Mouse (Mus musculus) neural tube, embryonic 12.5 days (tissue): ENCODE results near the gene Gpbp1. TPM values are rescaled to one million over a fixed set of nuclear protein-coding genes. Genes with fewer than 3 reads are reported as not detected.

Source experiments
- ATAC-seq: fragments of 200-750 bp; cut with Nextera tagmentation; 2 replicates; pipeline ENCODE4 v1.8.0; 2017; ENCODE audit warnings: low read depth, mild to moderate bottlenecking, moderate TSS enrichment, moderate library complexity; ENCODE audit not compliant: low FRiP score
- H3K27ac ChIP-seq: fragments of 300-500 bp; sonication (generic); 2 replicates; pipeline ENCODE4 v1.5.1; 2016
- H3K27me3 ChIP-seq: fragments of 300-500 bp; sonication (generic); replicated peaks from 2 replicates; pipeline ENCODE4 v1.6.1; 2016; ENCODE audit warnings: mild to moderate bottlenecking
- H3K36me3 ChIP-seq: fragments of 300-500 bp; sonication (generic); 2 replicates; pipeline ENCODE4 v1.6.1; 2016; ENCODE audit warnings: mild to moderate bottlenecking
- H3K4me1 ChIP-seq: fragments of 300-500 bp; sonication (generic); 2 replicates; pipeline ENCODE4 v1.6.1; 2016
- H3K4me2 ChIP-seq: fragments of 300-500 bp; sonication (generic); replicated peaks from 2 replicates; pipeline ENCODE4 v1.6.1; 2016; ENCODE audit warnings: mild to moderate bottlenecking
- H3K4me3 ChIP-seq: fragments of 300-500 bp; sonication (generic); 2 replicates; pipeline ENCODE4 v1.5.1; 2016
- H3K9ac ChIP-seq: fragments of 300-500 bp; sonication (generic); 2 replicates; pipeline ENCODE4 v1.6.1; 2016; ENCODE audit warnings: mild to moderate bottlenecking
- H3K9me3 ChIP-seq: fragments of 300-500 bp; sonication (generic); 2 replicates; pipeline ENCODE4 v1.6.1; 2016; ENCODE audit warnings: mild to moderate bottlenecking
- WGBS: fragments of 180-500 bp; shearing (Covaris S2); methylation state at CpG from one replicate; pipeline ENCODE4 v1.1.7; 2016; 5-methylcytosine and 5-hydroxymethylcytosine counted together
- polyA plus RNA-seq: library from polyadenylated mRNA; unstranded; fragments of >200 nt; fragmentation: Nextera tagmentation; extraction: Ambion mirVana; gene quantifications from 2 replicates; pipeline ENCODE4 v1.2.1, GENCODE M21; 2016

Gene Gpbp1
- 111 and 119 TPM in 2 replicates for polyA plus RNA-seq

DNA sequence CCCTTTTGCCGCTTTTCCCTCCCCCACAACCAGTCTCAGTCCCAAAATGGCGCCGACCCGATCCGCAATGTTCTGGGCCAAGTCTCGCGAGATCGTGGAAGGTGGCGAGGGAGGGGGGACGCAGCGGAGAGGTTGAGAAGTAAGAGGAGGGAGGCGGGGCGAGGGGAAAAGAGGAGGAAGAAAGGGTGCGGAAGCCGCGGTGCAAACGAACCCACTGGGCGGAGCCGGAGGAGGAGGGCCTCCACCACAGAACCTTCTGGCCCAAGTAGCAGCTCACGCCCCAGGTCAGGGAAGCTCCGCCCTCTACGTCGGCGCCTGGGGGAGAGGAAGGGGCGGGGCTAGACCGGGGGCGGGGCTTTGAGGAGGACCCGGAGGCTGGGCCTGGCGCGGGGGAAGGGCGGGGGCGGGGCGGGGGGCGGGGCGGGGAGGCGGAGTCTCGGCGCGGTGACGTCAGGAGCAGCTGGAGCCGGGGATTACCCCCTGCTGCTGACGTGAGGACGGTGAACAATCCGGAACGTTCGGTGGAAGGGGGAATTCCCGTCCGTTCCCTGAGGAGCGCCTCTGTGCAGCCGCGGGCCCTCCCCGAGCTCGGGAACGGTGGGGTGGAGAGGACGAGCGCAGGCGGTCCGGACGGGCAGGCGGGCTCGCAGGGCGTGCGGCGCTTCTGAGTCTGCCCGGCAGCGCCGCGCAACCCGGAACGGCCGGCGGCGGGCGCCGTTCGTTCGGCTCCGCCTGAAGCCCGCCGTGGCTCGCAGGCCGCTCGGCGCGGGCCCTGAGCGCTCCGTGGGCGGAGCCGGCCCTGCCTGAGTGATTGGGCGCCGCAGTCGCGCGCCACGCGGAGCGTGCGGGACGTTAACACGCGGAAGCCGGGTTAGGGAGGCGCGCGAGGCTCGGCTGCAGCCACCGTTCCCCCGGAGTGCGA, at the start of gene Gpbp1:
Gene Gpbp1 (minus strand): TSS at position 310 of the 922 bp plus-strand sequence.
- Histone ChIP-seq H3K27ac (peak within 1 kb of the TSS; percentile 94), H3K4me2 (peak within 1 kb of the TSS; percentile 80), H3K9me3 (no peaks in the 10 kb centered on the region), H3K27me3 (peaks cover 21% of the 10 kb centered on the region), H3K4me3 (peak within 1 kb of the TSS; percentile 97), H3K36me3 (no peaks in the 10 kb centered on the region), H3K4me1 (peaks cover 15% of the 10 kb centered on the region), H3K9ac (peak within 1 kb of the TSS; percentile 97)
- ATAC-seq: peak; percentile 96
- under 1% methylated on average over 107 of the region's 109 CpGs for WGBS

DNA sequence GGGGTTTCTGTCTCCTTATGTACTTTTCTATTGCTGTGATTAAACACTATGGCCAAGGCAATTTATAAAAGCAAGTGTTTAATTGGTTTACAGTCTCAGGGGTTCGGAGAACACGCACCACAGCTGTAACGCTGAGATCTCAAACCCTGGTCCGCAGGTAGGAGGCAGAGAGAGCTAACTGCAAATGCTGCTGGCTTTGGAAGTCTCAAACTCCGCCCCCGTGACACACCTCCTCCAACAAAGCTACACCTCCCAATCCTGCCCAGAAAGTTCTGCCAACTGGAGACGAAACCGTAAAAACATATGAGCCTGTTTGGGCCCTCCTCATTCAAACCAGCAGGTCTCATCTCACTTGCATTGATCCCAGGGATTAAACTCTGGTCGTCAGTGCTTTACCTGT, 47.8 kb upstream of the Gpbp1 start:
- H3K9me3 ChIP-seq: no peaks in the 10 kb centered on the region
- WGBS: 86% methylated on average over 9 of the region's 9 CpGs
- ATAC-seq: no peak

DNA sequence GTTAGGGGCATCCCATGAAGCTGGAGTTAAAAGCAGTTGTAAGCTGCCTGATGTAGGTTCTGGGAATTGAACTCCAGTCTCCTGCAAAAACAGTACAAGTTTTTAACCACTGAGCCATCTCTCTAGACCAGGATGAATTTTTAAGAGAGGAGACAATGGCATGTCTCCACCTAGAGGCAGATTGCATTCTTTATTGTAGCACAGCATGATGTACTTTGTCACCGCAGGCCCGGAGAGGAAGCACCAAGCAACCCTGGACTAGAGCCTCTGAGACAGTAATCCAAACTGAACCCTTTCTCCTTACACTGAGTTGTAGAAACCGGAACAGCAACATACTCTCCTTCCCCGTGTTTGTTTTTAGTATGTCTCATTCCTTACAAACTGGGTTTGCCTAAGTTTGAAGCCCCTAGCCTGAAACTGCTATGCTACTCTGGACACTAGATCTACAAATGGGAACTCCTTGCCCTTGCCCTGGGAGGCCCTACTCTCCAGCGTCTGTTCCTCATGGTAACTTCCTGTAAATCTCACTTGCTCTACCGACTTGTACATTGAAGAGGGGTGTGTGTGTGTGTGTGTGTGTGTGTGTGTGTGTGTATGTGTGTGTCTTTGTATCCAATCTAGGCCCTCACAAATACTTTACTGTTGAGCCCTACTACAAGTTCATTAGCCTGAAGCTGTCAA, 46.4 kb upstream of the Gpbp1 start:
- Histone ChIP-seq H3K9ac (no peak overlapping the region), H3K4me2 (no peak overlapping the region), H3K4me1 (no peaks in the 10 kb centered on the region), H3K36me3 (no peaks in the 10 kb centered on the region), H3K9me3 (no peaks in the 10 kb centered on the region), H3K27ac (no peak overlapping the region), H3K4me3 (no peak overlapping the region), H3K27me3 (no peaks in the 10 kb centered on the region)
- ATAC-seq: no peak
- 84% methylated on average over 6 of the region's 6 CpGs for WGBS

More for the DNA sequence above, 47.8 kb upstream of the Gpbp1 start:
- H3K27me3 ChIP-seq: no peaks in the 10 kb centered on the region
- no peak overlapping the region for H3K4me3 ChIP-seq
- no peak overlapping the region for H3K9ac ChIP-seq
- H3K27ac ChIP-seq: no peak overlapping the region
- H3K4me2 ChIP-seq: no peak overlapping the region
- H3K36me3 ChIP-seq: no peaks in the 10 kb centered on the region
- H3K4me1 ChIP-seq: no peaks in the 10 kb centered on the region

DNA sequence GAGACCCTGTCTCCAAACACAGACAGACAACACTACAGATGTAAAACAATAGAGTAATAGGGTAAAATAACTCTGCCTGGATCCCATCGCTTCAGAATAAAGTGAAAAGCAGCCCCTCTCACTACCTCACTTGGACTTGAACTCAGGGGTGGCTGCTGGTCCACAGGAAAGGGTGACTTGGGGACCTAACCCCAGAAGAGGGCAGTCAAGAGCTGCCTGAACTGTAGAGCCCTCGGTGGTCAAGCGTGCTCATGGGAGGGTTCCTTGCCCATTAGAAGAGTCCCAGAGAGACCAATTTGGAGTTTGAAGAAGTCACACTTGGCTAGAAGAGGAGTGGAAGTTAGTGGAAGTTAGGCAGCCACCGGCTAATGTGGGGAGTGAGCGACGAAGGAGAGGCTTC, 44.2 kb upstream of the Gpbp1 start:
- H3K4me1 ChIP-seq: no peaks in the 10 kb centered on the region
- no peaks in the 10 kb centered on the region for H3K27me3 ChIP-seq
- no peaks in the 10 kb centered on the region for H3K9me3 ChIP-seq
- H3K4me3 ChIP-seq: no peak overlapping the region
- H3K9ac ChIP-seq: no peak overlapping the region
- no peak overlapping the region for H3K27ac ChIP-seq
- no peaks in the 10 kb centered on the region for H3K36me3 ChIP-seq
- no peak overlapping the region for H3K4me2 ChIP-seq
- ATAC-seq: no peak
- WGBS: 68% methylated on average over 6 of the region's 6 CpGs

DNA sequence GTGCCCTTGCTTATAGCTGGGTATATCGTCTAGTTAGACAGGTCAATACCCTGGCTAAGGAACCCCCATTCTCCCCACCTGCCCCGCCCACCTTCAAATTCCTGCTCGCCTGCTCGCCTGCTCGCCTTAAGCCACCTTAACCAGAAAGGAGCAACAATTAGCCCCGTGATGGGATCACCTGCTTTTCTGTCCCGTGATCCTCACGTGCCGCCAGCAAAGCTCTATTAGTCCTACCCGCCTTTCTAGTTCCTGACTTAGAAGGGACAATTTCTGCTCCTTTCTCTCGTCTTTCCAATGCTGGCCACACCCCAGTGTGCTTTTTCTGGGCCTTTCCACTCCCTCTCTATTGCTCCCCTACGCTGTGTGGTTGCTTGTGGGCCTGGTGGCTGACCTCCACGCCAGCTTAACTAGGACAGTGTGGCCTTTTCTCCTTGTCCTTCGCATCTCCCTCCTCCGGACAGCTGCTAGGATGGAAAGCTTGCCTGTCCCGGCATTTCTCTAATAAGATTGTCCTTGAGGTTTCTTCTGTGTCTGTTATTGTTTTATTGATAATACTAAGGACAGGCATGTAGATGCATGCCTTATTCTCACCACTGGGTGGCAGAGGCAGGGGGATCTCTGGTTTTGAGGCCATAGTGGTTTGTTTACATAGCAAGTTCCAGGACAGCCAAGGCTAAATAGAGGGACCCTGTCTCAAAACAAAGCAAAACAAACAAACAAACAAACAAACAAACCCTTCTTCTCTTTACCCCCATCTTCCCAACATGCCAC, 42.5 kb upstream of the Gpbp1 start:
- H3K9me3 ChIP-seq: no peaks in the 10 kb centered on the region
- no peak overlapping the region for H3K4me2 ChIP-seq
- H3K4me1 ChIP-seq: no peaks in the 10 kb centered on the region
- no peaks in the 10 kb centered on the region for H3K36me3 ChIP-seq
- WGBS: 89% methylated on average over 16 of the region's 16 CpGs
- no peak overlapping the region for H3K9ac ChIP-seq
- H3K4me3 ChIP-seq: no peak overlapping the region
- H3K27me3 ChIP-seq: no peaks in the 10 kb centered on the region
- no peak overlapping the region for H3K27ac ChIP-seq
- ATAC-seq: no peak

DNA sequence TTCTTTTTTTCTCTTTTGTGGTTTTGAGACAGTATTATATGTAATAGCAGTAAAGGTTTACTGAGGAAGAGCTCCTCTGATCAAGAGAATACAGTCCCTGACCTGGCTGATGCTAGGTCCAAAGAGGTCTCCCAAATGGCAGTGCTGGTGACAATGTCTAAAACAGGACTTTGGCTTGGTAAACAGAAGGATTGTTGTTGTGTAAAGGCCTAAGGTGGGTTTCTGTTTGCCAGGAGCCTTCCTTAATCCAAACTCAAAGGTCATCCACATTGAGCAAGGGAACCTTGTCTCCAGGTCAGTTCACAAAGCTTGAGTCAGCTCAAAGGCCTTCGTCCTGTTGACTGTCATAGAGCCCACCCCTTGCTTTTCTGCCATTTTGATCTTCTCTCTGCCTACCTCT, 41.8 kb upstream of the Gpbp1 start:
- 92% methylated on average over 1 of the region's 1 CpGs for WGBS

DNA sequence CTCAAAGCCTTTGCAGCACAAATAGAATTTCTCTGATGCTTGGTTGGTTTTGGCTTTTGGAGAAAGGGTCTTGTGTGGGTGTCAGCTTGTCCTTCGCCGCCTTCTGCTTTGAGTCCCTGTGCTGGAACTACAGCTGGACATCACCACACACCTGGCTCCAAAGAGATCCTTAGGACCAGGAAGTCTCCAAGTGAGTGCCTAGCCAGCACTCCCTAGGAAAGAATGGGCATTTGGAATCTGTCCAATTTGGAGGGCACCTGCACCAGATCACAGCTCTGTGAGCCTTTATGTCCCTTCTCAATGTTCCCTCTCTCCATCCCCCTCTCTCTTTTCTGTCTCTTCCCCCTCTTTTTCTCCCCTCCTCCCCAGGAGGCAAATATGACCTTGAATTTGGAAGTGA, 34.4 kb upstream of the Gpbp1 start:
- ATAC-seq: no peak
- Histone ChIP-seq H3K4me1 (no peaks in the 10 kb centered on the region), H3K36me3 (no peaks in the 10 kb centered on the region), H3K9ac (no peak overlapping the region), H3K27ac (no peak overlapping the region), H3K9me3 (no peaks in the 10 kb centered on the region), H3K4me3 (no peak overlapping the region), H3K27me3 (no peaks in the 10 kb centered on the region), H3K4me2 (no peak overlapping the region)
- WGBS: 89% methylated on average over 2 of the region's 2 CpGs

More for the DNA sequence above, 41.8 kb upstream of the Gpbp1 start:
- Histone ChIP-seq H3K27ac (no peak overlapping the region), H3K4me2 (no peak overlapping the region), H3K9ac (no peak overlapping the region), H3K9me3 (no peaks in the 10 kb centered on the region), H3K4me3 (no peak overlapping the region), H3K4me1 (no peaks in the 10 kb centered on the region), H3K27me3 (no peaks in the 10 kb centered on the region), H3K36me3 (no peaks in the 10 kb centered on the region)
- ATAC-seq: no peak

DNA sequence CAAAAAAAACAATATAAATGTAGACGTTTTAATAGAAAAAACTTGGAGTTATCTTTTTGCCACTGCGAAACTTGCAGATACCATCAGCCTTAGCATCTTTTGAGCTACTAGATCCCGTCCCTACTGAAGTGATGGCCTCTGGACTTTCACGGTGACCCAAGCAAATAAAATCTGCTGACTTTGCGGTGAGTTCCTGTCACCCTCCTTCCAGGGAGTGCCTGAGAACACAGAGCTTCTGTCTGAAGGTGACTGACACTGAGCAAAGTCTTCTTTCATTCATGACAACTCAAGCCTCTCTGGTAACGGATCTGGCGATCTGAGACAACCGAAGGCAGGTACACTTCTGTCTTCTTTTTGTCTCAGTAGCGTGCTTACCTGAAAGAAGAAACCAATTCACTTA, 32.4 kb upstream of the Gpbp1 start:
- 82% methylated on average over 9 of the region's 9 CpGs for WGBS
- Histone ChIP-seq H3K4me1 (no peaks in the 10 kb centered on the region), H3K36me3 (no peaks in the 10 kb centered on the region), H3K9me3 (no peaks in the 10 kb centered on the region), H3K27me3 (no peaks in the 10 kb centered on the region), H3K4me3 (no peak overlapping the region), H3K27ac (no peak overlapping the region), H3K9ac (no peak overlapping the region), H3K4me2 (no peak overlapping the region)
- ATAC-seq: no peak

DNA sequence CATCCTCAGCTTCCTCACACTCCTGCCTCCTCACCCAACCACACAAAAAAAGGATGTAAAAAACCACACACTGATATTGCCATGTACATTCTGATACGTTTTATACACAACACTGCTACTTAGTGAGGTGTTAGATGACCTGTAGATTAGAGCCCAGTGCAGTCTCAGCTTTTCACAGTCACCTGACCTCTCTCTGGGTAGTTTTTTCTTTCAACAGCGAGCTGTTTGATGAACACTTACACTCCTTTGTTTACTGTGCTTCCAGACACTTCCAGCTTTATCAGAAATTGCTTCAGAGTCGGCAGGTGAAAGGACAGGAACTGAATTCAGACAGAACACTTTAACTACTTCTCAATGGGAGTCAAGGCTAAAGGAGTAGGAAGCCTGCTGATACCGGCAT, 30.5 kb upstream of the Gpbp1 start:
- H3K9ac ChIP-seq: no peak overlapping the region
- no peak for ATAC-seq
- no peak overlapping the region for H3K4me2 ChIP-seq
- no peak overlapping the region for H3K4me3 ChIP-seq
- 78% methylated on average over 4 of the region's 4 CpGs for WGBS
- H3K9me3 ChIP-seq: no peaks in the 10 kb centered on the region
- H3K4me1 ChIP-seq: no peaks in the 10 kb centered on the region
- H3K36me3 ChIP-seq: no peaks in the 10 kb centered on the region
- no peaks in the 10 kb centered on the region for H3K27me3 ChIP-seq
- no peak overlapping the region for H3K27ac ChIP-seq

DNA sequence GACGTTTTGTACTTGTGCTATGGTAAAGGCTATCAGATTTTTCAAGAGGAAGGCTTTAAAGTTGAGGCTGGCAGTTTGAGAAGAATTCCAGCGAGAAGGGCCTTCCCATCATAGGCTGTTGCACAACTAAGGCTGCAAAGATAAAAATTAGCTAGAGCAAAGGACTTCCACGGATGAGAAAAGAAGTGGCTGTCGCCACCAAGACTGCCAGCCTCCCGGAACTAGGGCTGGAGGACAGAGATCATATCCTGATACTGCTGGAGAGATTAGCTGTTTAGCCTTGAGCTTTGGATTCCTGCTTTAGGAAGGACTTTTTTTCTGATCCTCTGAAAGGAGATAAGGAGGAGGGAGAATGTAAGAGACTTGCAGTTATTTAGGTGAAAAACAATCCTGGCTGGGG, 28.4 kb upstream of the Gpbp1 start:
- H3K4me3 ChIP-seq: no peak overlapping the region
- H3K36me3 ChIP-seq: no peaks in the 10 kb centered on the region
- H3K27me3 ChIP-seq: no peaks in the 10 kb centered on the region
- H3K9ac ChIP-seq: no peak overlapping the region
- ATAC-seq: no peak
- no peaks in the 10 kb centered on the region for H3K4me1 ChIP-seq
- no peak overlapping the region for H3K27ac ChIP-seq
- H3K9me3 ChIP-seq: no peaks in the 10 kb centered on the region
- 84% methylated on average over 5 of the region's 5 CpGs for WGBS
- no peak overlapping the region for H3K4me2 ChIP-seq

DNA sequence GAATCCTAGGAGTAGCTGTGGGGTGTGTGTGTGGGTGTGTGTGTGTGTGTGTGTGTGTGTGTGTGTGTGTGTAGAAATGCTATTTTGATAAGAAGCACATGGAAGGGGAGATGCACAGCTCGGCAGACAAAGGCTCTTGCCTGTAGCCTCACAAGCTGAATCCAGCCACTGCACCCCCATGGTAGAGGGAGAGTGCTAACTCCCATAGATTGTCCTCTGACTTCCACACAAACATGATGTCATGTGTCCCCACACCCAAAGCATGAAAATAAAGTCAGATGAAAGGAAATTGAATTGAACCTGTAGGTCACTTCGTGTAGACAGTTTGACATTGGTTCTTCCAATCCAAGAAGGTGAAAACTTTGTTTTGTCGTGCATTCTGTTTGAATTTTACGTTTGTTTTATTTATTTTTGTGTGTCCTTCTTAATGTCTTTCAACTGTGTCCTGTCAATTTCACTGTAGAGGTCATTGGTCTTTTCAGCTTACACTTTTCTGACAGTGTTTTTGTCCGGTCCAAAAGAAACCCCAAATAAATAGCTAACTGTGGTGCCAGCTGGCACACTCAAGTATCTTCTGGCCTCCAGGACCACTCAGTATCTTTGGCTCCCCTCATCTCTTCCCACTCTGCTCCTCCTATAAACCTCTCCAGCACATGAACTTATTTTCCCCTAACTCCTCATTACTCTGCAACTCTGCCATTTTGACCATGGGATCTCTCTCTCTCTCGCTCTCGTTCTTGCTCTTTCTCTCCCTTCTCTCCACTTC, 26.7 kb upstream of the Gpbp1 start:
- no peaks in the 10 kb centered on the region for H3K27me3 ChIP-seq
- no peaks in the 10 kb centered on the region for H3K4me1 ChIP-seq
- H3K9me3 ChIP-seq: no peaks in the 10 kb centered on the region
- no peak overlapping the region for H3K27ac ChIP-seq
- H3K9ac ChIP-seq: no peak overlapping the region
- ATAC-seq: no peak
- no peak overlapping the region for H3K4me3 ChIP-seq
- H3K4me2 ChIP-seq: no peak overlapping the region
- H3K36me3 ChIP-seq: no peaks in the 10 kb centered on the region
- WGBS: 93% methylated on average over 7 of the region's 7 CpGs
